Mouse (Mus musculus) stomach, postnatal 0 days (tissue): ENCODE results near the gene Polr1d. TPM values are rescaled to one million over a fixed set of nuclear protein-coding genes. Genes with fewer than 3 reads are reported as not detected.

Experiments used
- ATAC-seq: fragments of 200-750 bp; cut with Nextera tagmentation; 2 replicates; pipeline ENCODE4 v1.8.0; 2017; ENCODE audit not compliant: low FRiP score, low TSS enrichment
- DNase-seq: peaks from one replicate; pipeline ENCODE4 v3.0.0-alpha.2; 2016; ENCODE audit warnings: low spot score
- H3K27ac ChIP-seq: fragments of 300-500 bp; sonication (generic); replicated peaks from 2 replicates; pipeline ENCODE4 v1.5.1; 2014; ENCODE audit warnings: mild to moderate bottlenecking, control low read depth
- H3K27me3 ChIP-seq: fragments of 300-500 bp; sonication (generic); 2 replicates; pipeline ENCODE4 v1.6.1; 2014; ENCODE audit warnings: low read length; ENCODE audit not compliant: control insufficient read depth, insufficient read depth
- H3K36me3 ChIP-seq: fragments of 300-500 bp; sonication (generic); 2 replicates; pipeline ENCODE4 v1.6.1; 2014; ENCODE audit warnings: low read length, mixed read lengths; ENCODE audit not compliant: control insufficient read depth, insufficient read depth
- H3K4me1 ChIP-seq: fragments of 300-500 bp; sonication (generic); replicated peaks from 2 replicates; pipeline ENCODE4 v1.6.1; 2014; ENCODE audit warnings: antibody characterized with exemption; ENCODE audit not compliant: control insufficient read depth, insufficient read depth
- H3K4me2 ChIP-seq: fragments of 300-500 bp; sonication (generic); replicated peaks from 2 replicates; pipeline ENCODE4 v1.6.1; 2014; ENCODE audit warnings: low read depth, mild to moderate bottlenecking, control low read depth, moderate library complexity
- H3K4me3 ChIP-seq: fragments of 300-500 bp; sonication (generic); 2 replicates; pipeline ENCODE4 v1.5.1; 2014; ENCODE audit warnings: low read depth, low read length, control low read depth
- H3K9ac ChIP-seq: fragments of 300-500 bp; sonication (generic); 2 replicates; pipeline ENCODE4 v1.6.1; 2014; ENCODE audit warnings: mild to moderate bottlenecking, low read length, control low read depth, mixed read lengths
- H3K9me3 ChIP-seq: fragments of 300-500 bp; sonication (generic); 2 replicates; pipeline ENCODE4 v1.6.1; 2016; ENCODE audit warnings: low read length; ENCODE audit not compliant: control insufficient read depth
- CTCF ChIP-seq: IDR thresholded peaks from 2 replicates; pipeline ENCODE4 v1.5.1; 2016; ENCODE audit warnings: antibody characterized with exemption, low read depth, mild to moderate bottlenecking, moderate library complexity
- EP300 ChIP-seq: optimal IDR thresholded peaks from 2 replicates; pipeline ENCODE3; 2016; ENCODE audit warnings: antibody characterized with exemption
- WGBS: fragments of 180-500 bp; shearing (Covaris S2); extraction: QIAGEN DNeasy Blood & Tissue Kit; methylation state at CpG from one replicate; pipeline ENCODE4 v1.1.7; 2014; 5-methylcytosine and 5-hydroxymethylcytosine counted together
- polyA plus RNA-seq: library from polyadenylated mRNA; unstranded; fragments of >200 nt; fragmentation: Nextera tagmentation; extraction: Ambion mirVana; gene quantifications from 2 replicates; pipeline ENCODE4 v1.2.1, GENCODE M21; 2015

Polr1d gene
- polyA plus RNA-seq, 1 experiment from 2014 or later, result 150 TPM

DNA sequence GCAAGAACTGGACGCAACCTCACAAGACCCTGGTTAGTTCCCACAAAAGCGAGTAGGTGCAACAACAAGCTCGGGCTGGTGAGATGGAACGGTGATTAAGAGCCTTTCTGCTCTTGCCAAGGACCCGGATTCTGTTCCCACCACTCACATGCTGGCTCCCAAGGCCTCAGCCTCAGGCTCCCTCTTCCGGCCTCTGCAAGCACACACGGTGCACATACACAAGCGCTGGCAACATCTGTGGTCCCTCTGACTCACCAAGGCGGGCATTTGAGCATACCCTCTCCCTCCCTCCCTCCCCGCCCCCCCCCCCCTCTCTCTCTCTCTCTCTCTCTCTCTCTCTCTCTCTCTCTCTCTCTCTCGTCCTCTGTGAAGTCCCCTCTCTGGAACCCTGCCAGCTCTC, 31.5 kb upstream of the Polr1d start:
- Histone ChIP-seq H3K4me3 (no peak overlapping the region), H3K27ac (no peak overlapping the region), H3K36me3 (peaks cover 6% of the 10 kb centered on the region; the same call in 1 of the 2 replicates), H3K4me1 (peaks cover 3% of the 10 kb centered on the region; the same call in 1 of the 2 replicates), H3K27me3 (no peaks in the 10 kb centered on the region), H3K9me3 (no peaks in the 10 kb centered on the region), H3K4me2 (no peak overlapping the region), H3K9ac (no peak overlapping the region)
- 64% methylated on average over 9 of the region's 11 CpGs for WGBS
- DNase-seq (no peak), ATAC-seq (no peak)
- no peak for TF ChIP-seq EP300
- TF ChIP-seq CTCF, result no peak; the same call in 1 of the 2 replicates

DNA sequence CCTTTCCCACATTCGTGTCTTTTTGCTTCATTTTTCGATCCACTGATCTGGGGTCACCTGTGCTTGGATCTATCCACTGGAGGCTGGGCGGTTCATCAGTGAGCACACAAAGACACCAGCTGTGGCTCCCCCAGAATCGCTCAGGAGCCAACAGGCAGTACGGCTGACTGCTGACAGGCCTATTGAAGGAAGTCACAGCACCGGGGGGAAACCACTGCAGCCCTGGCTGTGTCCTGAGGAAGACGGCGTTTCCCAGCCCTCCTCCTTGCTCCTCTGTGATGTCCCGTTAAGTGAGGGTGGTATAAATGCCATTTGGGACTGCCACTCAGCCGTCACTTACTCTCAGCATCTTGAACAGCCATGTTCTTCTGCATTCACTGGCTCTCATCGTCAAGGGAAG, 30.9 kb upstream of the Polr1d start:
- TF ChIP-seq CTCF, result no peak
- ATAC-seq (no peak), DNase-seq (no peak)
- no peak overlapping the region for H3K9ac ChIP-seq
- no peaks in the 10 kb centered on the region for H3K27me3 ChIP-seq
- no peak overlapping the region for H3K4me3 ChIP-seq
- 71% methylated on average over 11 of the region's 11 CpGs for WGBS
- no peak overlapping the region for H3K4me2 ChIP-seq
- H3K36me3 ChIP-seq, result peaks cover 6% of the 10 kb centered on the region; the same call in 1 of the 2 replicates
- 0 out of 2 replicates have a peak overlapping the region, but pooled peaks have one; percentile 20 for H3K27ac ChIP-seq
- peaks cover 3% of the 10 kb centered on the region; the same call in 1 of the 2 replicates for H3K4me1 ChIP-seq
- H3K9me3 ChIP-seq, result no peaks in the 10 kb centered on the region

DNA sequence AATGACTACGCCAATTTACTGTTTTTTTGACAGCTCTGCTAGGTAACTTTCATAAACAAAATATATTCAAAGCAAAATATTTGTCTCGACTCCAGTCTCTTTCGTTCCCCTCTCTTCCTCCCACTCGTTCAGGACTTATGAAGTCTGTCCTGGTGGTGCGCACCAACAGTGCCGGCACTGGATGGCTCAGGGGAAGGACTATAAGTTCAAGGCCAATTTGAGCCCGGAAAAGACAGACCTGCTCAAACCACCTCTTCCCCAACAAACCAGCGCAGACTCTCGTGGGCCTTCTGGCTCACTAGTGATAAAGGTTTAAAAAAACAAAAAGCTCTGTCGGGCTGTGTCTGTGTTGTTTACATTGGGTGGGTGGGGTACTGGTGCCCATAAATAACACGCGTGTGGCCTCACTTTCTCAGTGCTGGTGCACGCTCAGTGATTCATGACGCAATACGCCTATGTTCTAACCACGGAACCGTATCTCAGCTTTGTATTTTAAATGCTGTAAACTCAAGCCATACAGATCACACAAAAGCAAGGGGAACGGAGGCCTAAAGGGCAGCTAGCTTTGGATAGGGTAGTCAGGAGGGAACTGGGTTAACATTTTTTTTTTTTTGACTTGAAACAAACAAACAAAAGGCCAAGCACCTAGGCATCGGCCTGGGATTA, 27.2 kb upstream of the Polr1d start:
- Histone ChIP-seq H3K4me3 (no peak overlapping the region), H3K4me2 (no peak overlapping the region), H3K9me3 (no peaks in the 10 kb centered on the region), H3K27me3 (no peaks in the 10 kb centered on the region), H3K9ac (no peak overlapping the region), H3K27ac (no peak overlapping the region), H3K36me3 (no peaks in the 10 kb centered on the region), H3K4me1 (peaks cover 10% of the 10 kb centered on the region)
- no peak for TF ChIP-seq CTCF
- no peak for TF ChIP-seq EP300
- 59% methylated on average over 19 of the region's 19 CpGs for WGBS
- DNase-seq (no peak), ATAC-seq (no peak)

DNA sequence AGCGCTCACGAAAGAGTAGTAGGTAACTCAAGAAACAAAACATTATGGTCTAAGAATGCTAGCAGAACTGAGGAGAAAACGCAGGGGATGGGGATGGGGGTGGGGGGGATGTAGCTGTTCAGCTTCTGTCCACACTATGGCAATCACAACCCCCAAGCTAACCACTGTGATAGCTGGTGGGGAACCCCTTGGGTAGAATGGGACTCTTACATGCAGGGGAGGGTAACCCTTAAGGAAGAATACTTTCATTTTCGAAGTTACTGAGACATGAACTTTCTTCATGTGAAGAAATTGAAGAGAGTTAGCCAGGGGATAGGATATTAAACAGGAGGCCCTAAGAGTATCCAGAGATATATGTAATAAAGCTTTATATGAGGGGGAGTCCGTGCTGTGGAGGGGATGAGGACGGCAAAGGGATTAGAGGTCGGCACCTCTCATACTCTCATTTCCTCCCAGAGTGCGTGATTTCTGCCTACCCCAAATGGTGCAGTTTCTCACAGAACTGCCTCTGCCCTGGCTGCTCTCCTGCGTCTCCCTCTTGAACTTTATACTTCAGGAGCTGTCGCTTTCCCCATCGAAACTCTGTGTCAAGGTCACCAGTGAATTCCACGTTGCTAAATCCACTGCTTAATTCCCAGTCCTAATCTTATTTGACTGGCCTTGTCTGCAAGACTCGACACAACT, 25.9 kb upstream of the Polr1d start:
- no peak for ATAC-seq
- H3K4me2 ChIP-seq, result 0 out of 2 replicates have a peak overlapping the region, but pooled peaks have one; percentile 17

DNA sequence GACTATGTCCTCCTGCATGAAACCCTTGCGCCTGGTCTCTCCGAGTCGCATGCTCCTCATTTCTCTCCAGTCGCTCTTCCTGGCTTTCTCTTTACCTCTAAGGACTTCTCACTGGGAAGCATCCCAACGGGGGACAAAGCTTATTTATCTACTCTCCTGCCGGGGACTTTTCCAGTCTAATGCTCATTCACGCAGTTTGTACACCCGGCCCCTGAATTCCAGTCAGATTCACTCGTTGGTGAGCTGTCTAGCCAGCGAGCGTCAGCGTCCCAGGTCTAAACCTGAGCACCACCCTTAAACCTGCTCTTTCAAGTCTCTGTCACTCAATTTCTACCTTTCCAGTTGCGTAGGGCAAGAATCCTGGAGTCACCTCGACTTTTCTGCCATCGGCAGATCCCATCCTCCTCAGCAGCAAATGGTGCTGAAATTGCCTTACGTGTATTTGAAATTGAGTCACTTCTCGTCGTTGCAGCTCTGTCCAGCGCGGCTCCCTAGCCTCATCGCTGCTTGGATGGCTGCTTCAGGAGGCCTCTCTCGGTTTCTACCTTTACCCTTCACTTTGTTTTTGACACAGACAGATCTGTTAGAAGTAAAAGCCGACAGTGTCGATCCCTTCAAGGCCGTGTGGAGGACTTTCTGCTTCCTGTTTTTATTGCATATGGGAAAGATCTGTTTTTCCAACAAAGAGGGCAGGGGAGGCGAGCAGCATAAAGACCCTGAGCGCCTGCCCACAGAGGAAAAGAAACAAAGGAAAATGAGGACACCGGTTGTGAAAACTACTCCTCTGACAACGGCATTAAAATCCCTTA, 25.1 kb upstream of the Polr1d start:
- DNase-seq (no peak), ATAC-seq (no peak)
- H3K4me3 ChIP-seq, result no peak overlapping the region
- H3K27me3 ChIP-seq, result no peaks in the 10 kb centered on the region
- no peaks in the 10 kb centered on the region for H3K9me3 ChIP-seq
- H3K27ac ChIP-seq, result no peak overlapping the region
- peaks cover 10% of the 10 kb centered on the region for H3K4me1 ChIP-seq
- 67% methylated on average over 29 of the region's 29 CpGs for WGBS
- peak overlapping the region; percentile 17; the same call in 1 of the 2 replicates for H3K4me2 ChIP-seq
- TF ChIP-seq EP300, result no peak
- no peak for TF ChIP-seq CTCF
- no peaks in the 10 kb centered on the region for H3K36me3 ChIP-seq
- no peak overlapping the region for H3K9ac ChIP-seq

More for the DNA sequence above, 25.9 kb upstream of the Polr1d start:
- no peak for DNase-seq
- no peaks in the 10 kb centered on the region for H3K9me3 ChIP-seq
- TF ChIP-seq EP300 (no peak), CTCF (no peak)
- H3K27me3 ChIP-seq, result no peaks in the 10 kb centered on the region
- peaks cover 8% of the 10 kb centered on the region for H3K4me1 ChIP-seq
- no peaks in the 10 kb centered on the region for H3K36me3 ChIP-seq
- 63% methylated on average over 13 of the region's 13 CpGs for WGBS
- no peak overlapping the region for H3K9ac ChIP-seq
- no peak overlapping the region for H3K27ac ChIP-seq
- no peak overlapping the region for H3K4me3 ChIP-seq
